Mouse (Mus musculus): ENCODE measurements around the gene Sik2.

The Sik2 gene

DNA sequence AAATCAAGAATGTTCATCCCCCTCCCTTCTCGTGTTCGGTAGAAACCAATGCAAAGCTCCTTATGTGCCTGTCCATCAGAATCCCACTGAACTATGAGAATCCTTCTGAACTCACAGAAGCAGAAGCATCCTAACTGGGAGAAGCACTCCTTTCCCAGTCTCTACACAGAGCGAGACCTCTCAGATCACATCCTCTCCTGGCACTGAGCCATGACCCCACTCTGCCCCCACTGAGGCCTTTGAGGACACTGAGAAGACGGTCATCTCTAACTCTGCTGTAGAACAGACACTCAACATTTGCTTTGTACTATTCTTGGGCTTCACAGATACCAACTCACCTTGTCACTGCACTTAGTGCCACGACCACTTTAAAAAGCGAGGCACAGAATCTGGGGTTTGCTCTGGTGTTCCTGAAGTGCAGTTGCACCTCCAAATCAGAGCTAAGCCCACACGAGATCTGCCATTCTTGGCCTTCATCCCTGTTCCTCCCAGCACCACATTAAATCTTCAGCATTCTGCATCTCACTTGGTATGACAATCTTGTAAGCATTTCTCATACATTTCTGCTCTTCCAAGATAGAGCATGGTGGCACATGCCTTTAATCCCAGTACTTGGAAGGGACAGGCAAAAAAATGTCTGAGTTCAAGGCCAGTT, 96.9 kb downstream of the Sik2 start:
- no peak for DNase-seq

GRCm38 (mm10) chr9:50905321-50905720, 103.6 kb downstream of the Sik2 start:
- peak; percentile 25 to 26 for DNase-seq

DNA sequence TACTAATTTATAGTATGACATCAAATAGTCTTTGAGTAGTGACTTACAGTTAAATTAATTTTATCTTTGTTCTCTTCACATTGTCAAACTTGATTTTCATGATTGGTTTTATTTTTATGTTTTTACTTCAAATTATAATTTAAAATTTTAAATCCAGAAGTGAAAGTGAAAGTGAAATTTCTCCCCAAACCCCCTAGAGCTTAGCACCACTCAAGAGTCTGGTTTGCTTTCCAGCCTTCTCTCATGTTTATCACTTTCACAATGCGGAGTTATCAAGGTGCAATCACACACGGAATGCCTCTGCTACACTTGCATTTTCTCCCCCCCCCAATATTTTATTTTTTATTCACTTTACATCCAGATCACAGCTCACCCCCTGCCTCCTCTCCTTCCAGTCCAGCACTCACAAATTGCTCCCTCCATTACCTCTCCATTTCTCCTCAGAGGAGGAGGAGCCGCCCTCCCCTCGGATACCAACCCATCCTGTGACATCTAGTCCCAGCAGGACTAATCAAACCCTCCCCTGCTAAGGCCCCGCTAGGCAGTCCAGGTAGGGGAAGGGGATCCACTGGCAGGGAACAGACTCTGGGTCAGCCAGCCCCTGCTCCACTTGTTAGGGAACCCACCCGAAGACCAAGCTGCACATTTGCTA, 104.6 kb downstream of the Sik2 start:
- peak in 1 of 2 experiments; percentile 15 for DNase-seq

DNA sequence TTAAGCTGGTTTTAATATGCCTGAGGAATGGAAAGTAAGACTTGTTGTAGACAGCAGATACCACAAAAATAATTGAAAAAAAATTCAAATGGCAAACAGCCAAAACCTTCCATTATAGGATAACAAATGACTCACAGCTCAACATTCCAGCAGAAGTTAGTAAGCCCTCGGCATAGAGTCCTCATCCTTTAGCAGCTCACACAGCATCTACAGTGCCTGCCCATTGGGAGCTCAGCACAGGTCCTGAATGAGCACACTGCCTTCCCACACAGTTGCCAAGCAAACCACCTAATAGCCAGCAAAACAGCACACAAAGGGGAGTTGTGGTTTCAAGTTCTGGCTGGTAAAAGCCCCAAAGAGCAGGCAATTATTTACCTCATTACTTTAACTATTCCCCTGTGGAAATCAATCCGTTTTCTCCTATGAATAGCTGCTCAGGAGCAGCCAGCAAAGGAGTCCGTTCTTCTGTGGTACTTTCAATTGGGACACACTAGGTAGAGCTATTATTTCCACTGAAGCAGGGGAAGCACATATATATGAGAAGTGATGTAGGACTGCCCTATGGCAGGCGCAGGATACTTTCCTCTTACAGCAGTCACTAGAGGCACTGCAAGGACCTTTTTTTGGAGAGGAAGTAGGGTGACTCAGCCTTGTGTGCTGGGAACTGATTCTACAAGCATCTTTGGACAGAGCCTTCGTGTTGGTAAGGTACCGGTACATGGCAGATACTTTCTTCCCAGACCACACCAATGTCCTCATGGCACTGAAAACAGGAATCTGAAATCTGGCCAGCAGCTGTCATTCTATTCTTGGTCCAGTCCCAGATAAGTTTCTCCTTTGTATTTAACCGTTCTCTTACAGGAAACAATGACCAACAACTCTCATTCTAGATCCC, 108.6 kb downstream of the Sik2 start:
- DNase-seq: no peak

- no peak for DNase-seq
These were observed 115.2 kb downstream of the Sik2 start for GRCm38 (mm10) chr9:50893665-50894064.

- no peak for DNase-seq
These were observed 118.3 kb downstream of the Sik2 start for GRCm38 (mm10) chr9:50890494-50891090.

GRCm38 (mm10) chr9:50889964-50890363, 118.9 kb downstream of the Sik2 start:
- no peak for DNase-seq

DNA sequence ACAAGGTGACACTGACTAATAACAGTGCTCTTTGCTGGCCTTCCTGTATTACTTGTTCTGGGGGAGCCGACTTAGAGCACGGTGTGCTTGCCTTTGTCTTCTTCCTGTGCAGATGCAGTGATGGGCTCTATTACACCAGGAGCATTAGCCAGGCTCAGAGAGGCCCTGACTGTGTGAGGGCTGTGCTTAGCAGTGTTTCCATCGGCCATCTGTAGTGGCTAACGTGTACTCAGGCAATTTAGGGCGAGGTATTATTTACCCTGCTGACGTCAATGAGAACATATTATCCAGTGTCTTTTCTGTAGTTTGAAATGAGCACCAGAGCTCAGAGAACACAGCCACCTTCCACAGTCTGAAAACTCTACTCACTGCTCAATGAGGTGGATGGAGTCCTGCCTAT, 119.7 kb downstream of the Sik2 start:
- no peak for DNase-seq

GRCm38 (mm10) chr9:50887351-50887750, 121.5 kb downstream of the Sik2 start:
- DNase-seq: no peak

DNA sequence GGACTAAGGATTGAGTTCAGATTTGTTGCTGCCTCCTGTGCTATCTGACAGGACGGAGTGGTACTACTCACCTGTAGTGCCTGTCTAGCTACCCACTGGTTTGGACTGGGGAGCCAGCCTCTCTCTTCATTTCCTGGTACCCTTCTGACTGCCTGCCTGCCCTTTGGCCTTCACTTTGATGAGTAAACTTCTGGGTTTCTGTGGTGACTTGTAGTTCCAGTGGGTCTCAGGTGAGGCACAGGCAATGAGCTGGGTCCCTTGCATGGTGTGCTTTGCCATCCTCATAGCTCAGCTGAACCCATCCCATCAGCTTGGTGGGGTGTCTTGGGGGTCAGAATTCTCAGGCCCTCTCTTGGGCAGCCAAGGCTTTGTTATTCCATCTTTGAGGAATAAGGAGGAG, 122.0 kb downstream of the Sik2 start:
- DNase-seq: no peak

DNA sequence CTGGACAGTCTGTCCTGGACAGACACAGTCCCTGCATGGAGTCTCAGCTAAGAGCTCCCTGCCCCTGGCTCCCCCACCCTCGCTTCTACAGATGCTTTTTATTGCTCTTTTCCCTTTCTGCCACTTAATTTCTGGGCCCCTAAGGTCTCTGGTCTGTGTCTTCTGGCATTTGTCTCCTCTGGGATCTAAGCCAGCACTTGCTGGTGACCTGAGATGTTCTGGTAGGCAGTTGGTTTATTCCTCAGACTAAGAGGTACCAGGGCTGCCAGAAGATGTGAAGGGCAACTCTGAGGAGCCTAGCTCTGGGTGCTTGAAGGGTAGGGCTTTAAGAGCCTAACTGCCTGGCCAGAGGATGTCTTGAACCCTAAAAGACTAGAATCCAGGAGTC, 123.3 kb downstream of the Sik2 start:
- no peak for DNase-seq

GRCm38 (mm10) chr9:50884741-50885599, 123.9 kb downstream of the Sik2 start:
- no peak for DNase-seq

- DNase-seq: no peak
These were observed 124.8 kb downstream of the Sik2 start for GRCm38 (mm10) chr9:50884093-50884492.

GRCm38 (mm10) chr9:50882183-50882582, 126.7 kb downstream of the Sik2 start:
- DNase-seq: no peak

DNA sequence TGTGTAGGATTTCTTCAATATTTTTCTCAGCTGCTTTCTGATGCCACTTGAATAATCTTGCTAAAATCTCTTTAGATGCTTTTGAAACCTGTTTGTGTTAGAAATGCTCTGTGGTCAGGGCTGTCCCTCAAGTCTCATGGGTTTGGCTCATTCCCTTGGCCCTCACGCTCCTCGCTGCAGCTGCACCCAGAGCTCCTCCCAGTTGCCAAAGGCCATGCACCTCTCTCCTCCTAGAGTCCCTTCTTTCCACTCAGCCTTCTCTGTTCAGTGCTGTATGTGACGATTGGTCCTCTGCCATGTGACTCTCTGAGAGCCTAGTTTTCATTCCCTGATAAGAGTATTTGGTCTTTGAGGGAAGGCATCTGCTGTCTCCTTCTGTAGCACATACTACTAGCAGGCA, 131.4 kb downstream of the Sik2 start:
- no peak for DNase-seq

DNA sequence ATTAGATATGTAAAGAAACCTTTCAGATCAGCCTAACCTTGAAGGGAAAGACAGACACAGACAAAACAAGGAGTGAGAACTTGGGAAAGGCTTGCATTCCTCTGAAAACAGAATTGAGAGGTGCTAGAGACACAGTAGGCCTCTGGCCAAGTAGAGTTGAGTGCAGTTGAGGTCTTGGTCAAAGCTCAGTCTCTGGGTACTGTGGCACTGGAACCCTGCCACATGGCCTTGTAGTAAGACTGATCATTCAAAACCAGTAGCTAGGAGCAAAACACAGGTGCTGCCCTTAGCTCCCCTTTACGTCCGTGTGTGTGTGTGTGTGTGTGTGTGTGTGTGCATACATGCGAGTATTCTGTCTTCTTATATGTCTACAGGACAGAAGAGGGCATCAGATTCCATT, 132.6 kb downstream of the Sik2 start:
- no peak for DNase-seq

GRCm38 (mm10) chr9:50875470-50875869, 133.4 kb downstream of the Sik2 start:
- DNase-seq: no peak

DNA sequence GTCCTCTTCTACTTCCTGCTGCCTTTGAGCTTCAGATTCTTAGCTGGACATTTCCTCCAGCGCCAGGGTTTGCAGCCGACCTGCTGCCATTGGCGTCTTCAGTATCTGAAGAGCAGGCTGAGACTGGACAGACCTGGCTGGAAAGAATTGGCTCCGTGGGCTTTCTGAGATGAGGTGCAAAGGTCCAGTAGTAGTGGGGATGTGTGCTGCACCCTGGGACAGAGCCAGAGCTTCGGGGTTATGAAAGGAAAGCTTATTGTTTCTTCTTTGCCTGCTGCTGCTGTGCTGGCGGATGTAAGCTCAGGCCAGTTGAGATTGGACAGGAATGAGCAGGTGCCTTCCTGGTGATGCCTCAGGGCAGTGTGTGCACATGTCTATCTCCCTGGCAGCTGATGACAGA, 134.8 kb downstream of the Sik2 start:
- no peak for DNase-seq

DNA sequence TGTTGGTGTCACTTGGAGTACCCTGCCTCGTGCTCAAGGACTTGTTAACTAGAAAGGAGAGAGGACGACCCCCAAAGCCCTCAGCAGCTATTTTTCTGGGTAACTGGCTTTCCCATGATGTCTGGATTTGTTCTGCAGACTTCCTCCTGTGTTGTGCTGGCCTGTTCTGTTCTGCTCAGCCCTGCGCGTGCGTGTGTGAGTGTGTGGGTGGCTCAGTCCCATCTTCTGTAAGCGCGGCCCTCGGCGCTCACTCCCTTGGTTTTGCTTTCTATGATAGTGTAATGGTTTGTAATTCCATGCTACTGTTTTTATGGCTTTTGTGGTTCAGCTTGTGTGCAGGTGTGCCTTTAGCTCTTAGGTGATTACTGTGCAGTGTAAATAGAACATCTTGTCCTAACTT, 135.7 kb downstream of the Sik2 start:
- no peak for DNase-seq

DNA sequence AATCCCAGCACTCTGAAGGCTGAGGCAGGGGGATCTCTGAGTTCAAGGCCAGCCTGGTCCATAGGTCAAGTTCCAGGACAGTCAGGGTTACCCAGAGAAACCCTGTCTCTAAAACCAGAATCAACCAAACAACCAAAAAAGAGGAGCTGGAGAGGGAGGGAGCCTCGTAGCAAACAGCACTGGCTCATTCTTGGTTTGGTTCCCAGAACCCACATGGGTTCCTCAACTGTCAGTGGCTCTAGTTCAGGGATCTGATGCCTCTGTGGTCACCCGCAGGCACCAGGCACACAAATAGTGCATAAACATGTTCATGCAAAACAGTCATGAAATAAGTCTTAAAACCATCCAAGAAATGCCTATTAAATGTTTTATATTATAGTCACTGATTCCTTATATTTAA, 140.7 kb downstream of the Sik2 start:
- DNase-seq: no peak

DNA sequence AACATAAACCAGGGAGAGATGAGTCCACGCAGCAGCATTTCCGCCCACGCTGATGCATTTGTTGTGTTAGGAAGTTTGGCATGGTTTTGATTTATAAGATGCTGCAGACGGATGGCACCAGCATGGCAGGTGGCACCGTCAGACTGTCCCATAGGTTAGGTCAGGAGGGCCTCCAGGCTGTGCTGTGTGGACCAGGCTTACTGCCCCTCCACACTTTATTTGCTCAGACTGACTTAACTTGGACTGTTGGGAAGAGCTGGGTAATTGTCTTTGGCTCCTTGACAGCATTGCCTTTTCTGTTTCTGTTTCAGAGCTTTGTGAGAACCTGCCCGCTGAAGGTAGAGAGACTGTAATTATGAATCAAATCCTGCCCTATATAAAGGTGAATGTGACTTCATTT, 141.9 kb downstream of the Sik2 start:
- DNase-seq: no peak

DNA sequence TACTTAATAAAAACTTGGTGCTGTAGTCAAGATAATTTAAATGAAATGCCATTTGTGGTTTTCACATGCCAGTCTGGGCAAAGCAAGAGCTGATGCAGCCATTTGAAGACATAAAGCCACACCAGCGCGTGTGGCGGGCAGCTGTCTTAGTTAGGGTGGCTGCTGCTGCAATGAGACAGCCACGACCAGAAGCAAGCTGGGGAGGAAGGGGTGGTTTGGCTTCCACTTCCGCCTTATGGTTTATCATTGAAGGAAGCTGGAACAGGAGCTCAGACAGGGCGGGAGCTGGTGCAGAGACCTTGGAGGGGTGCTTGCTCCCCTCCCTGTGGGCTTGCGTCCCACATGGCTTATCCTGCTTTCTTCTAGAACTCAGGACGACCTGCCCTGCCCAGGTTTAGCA, 143.1 kb downstream of the Sik2 start:
- no peak for DNase-seq

DNA sequence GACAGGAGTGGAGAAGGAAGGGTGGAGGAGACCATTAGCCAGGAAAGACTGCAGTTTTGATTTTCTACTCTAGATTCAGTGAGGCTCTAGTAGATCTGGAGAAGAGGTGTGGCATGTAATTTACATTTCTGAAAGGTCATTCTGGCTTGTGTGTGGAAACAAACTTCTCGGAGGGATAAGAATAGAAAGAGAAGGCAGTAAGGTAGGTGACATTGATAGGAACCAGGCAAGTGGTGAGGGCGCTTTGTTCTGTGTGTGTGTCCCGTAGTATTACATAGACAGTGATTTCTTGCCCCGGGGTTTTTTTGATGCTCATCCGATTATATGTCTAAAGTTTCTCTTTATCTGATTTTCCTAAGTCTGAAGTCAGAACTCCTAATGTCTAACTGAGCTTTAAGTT, 144.0 kb downstream of the Sik2 start:
- DNase-seq: no peak
